1 mouse cellular context compared by ENCODE assay signal in genomic region chr2:32655826-32656225, GRCm38 (mm10).
A peak's percentile ranks its signal among the peaks of the same experiment; 100 is the strongest.
TF ChIP-seq lines count a peak whose summit lies in the region.

No protein-coding gene starts in this region.

TF ChIP-seq in CH12.LX, 34 proteins besides CTCF, POLR2A, EP300 and RAD21:
- TF ChIP-seq JUND (conservative IDR thresholded peaks at IDR 0.05; ENCODE audit: low read depth, low read length) (no peak), MYC (IDR thresholded peaks at IDR 0.05; ENCODE audit: low read depth, low read length) (no peak), CHD1 (IDR thresholded peaks at IDR 0.05; ENCODE audit: low read depth, low read length) (no peak), RCOR1 (conservative IDR thresholded peaks at IDR 0.05; ENCODE audit: low read depth, low read length) (no peak), PAX5 (IDR thresholded peaks at IDR 0.05; ENCODE audit: low read length) (no peak), GABPA (IDR thresholded peaks at IDR 0.05; ENCODE audit: insufficient replicate concordance, low read depth, low read length) (no peak), MAZ (IDR thresholded peaks at IDR 0.05; ENCODE audit: low read depth, low read length) (no peak), HCFC1 (IDR thresholded peaks at IDR 0.05; ENCODE audit: low read depth, low read length) (peak; percentile 35; the same call in 1 of the 2 replicates), ZMIZ1 (IDR thresholded peaks at IDR 0.05; ENCODE audit: low read depth, low read length) (no peak), ELF1 (IDR thresholded peaks at IDR 0.05; ENCODE audit: low read depth, low read length) (peak; percentile 56; the same call in 1 of the 2 replicates), KAT2A (IDR thresholded peaks at IDR 0.05; ENCODE audit: insufficient replicate concordance, low read length) (no peak), IRF4 (IDR thresholded peaks at IDR 0.05; ENCODE audit: low read depth, low read length) (peak; percentile 49; the same call in 1 of the 2 replicates), SIN3A (IDR thresholded peaks at IDR 0.05; ENCODE audit: low read length) (no peak), JUN (IDR thresholded peaks at IDR 0.05; ENCODE audit: insufficient read depth, low read depth, low read length) (no peak), ZC3H11A (IDR thresholded peaks at IDR 0.05; ENCODE audit: low read depth, low read length) (no peak), ZKSCAN1 (IDR thresholded peaks at IDR 0.05; ENCODE audit: borderline replicate concordance, low read depth, low read length) (no peak), POLR2AphosphoS2 (IDR thresholded peaks at IDR 0.05; ENCODE audit: low read depth, low read length) (no peak), E2F4 (IDR thresholded peaks at IDR 0.05; ENCODE audit: insufficient replicate concordance, low read depth, low read length) (no peak), ZNF384 (IDR thresholded peaks at IDR 0.05; ENCODE audit: low read depth, low read length) (no peak), USF2 (conservative IDR thresholded peaks at IDR 0.05; ENCODE audit: low read depth, low read length) (no peak), ETS1 (conservative IDR thresholded peaks at IDR 0.05; ENCODE audit: low read depth, low read length) (peak; percentile 36), BHLHE40 (IDR thresholded peaks at IDR 0.05; ENCODE audit: low read depth, low read length) (peak; percentile 53), NELFE (IDR thresholded peaks at IDR 0.05; ENCODE audit: low read depth, low read length) (no peak), TCF12 (IDR thresholded peaks at IDR 0.05; ENCODE audit: low read depth, low read length) (peak; percentile 50; the same call in 1 of the 2 replicates), TBP (conservative IDR thresholded peaks at IDR 0.05; ENCODE audit: low read depth, low read length) (no peak), MEF2A (IDR thresholded peaks at IDR 0.05; ENCODE audit: borderline replicate concordance, low read depth, low read length) (0 out of 2 replicates have a peak, but pooled peaks have one; percentile 31), MXI1 (IDR thresholded peaks at IDR 0.05; ENCODE audit: low read depth, low read length) (no peak), SMC3 (IDR thresholded peaks at IDR 0.05; ENCODE audit: low read depth, low read length) (no peak), MAX (IDR thresholded peaks at IDR 0.05; ENCODE audit: low read length) (no peak), NRF1 (IDR thresholded peaks at IDR 0.05; ENCODE audit: low read depth, low read length) (no peak), CHD2 (IDR thresholded peaks at IDR 0.05; ENCODE audit: low read length) (peak; percentile 50), USF1 (IDR thresholded peaks at IDR 0.05; ENCODE audit: low read depth, low read length) (no peak), MAFK (IDR thresholded peaks at IDR 0.05; ENCODE audit: insufficient replicate concordance, low read length) (no peak), UBTF (IDR thresholded peaks at IDR 0.05; ENCODE audit: low read depth, low read length) (no peak)
